Mouse (Mus musculus): ENCODE measurements around the gene Tnfrsf1a. TPM values are rescaled to one million over a fixed set of nuclear protein-coding genes. Genes with fewer than 3 reads are reported as not detected.
"Not testable (repeated sequence)": the region's sequence is repeated elsewhere in the genome, so short reads cannot be mapped to it uniquely, and the experiment has no call there.

Tnfrsf1a gene
- polyA plus RNA-seq (2015; fragmentation: Nextera tagmentation; extraction: Ambion mirVana): 10.2 and 12.1 TPM in 2 replicates

DNA sequence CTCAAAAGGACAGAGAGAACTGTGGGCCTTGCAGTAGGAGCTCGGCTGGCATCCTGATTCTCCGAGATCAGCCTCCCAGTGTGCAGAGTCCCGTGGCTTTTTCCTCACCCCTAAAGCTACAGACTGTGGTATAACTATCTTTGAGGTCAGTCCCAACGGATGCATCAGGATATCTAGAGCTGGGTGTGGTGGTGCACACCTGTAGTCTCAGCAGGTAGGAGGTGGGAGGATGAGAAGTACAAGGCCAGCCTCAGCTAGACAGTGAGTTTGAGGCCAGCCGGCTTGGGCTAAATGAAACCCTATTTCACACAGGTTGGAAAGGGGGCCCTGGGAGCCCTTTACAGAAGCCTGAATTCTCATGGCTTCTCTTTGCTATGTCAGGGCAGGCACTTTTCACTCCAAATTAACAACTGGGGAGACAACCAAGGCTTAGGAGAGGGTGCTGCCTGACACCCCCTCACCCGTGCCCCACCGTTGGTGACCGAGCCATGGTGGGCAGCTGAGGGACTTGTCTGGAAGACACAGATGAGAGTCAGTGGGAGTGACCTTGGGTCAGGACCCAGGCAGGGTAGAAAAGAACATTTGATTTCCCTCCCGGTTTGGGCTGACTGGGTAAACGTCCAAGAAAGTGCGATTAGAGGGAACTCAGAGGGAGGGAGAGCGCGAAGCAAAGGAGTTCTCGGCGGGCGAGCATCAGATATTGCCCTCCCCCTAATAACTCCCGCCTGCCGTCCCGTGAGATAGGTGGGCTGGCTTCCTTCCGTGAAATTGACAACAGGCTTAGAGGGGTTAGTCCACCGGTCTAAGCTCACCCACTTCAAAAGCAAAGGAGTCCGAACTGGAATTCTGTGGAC is at the start of gene Tnfrsf1a:
Tnfrsf1a (plus strand) TSS at position 642 of the 854 bp plus-strand sequence.
- Histone ChIP-seq H3K9ac (replicated peaks) (peak within 1 kb of the TSS; percentile 62), H3K36me3 (no peaks in the 10 kb centered on the region), H3K27me3 (peaks cover 11% of the 10 kb centered on the region), H3K4me2 (replicated peaks) (peak within 1 kb of the TSS; percentile 71), H3K4me3 (replicated peaks) (peak within 1 kb of the TSS; percentile 47), H3K4me1 (replicated peaks) (peaks cover 22% of the 10 kb centered on the region), H3K9me3 (no peaks in the 10 kb centered on the region), H3K27ac (no peak within 1 kb of the TSS)
- 6% methylated on average over 22 of the region's 22 CpGs for WGBS
- peak; percentile 48; the same call in 1 of the 2 replicates for ATAC-seq

GRCm38 (mm10) chr6:125300982-125301381 is 48.2 kb upstream of the Tnfrsf1a start:
- Histone ChIP-seq H3K27ac (no peak overlapping the region), H3K9ac (replicated peaks) (no peak overlapping the region), H3K36me3 (no peaks in the 10 kb centered on the region), H3K4me3 (replicated peaks) (no peak overlapping the region), H3K9me3 (no peaks in the 10 kb centered on the region), H3K27me3 (no peaks in the 10 kb centered on the region), H3K4me2 (replicated peaks) (no peak overlapping the region), H3K4me1 (replicated peaks) (no peaks in the 10 kb centered on the region)
- no peak for ATAC-seq
- WGBS: 68% methylated on average over 1 of the region's 1 CpGs

DNA sequence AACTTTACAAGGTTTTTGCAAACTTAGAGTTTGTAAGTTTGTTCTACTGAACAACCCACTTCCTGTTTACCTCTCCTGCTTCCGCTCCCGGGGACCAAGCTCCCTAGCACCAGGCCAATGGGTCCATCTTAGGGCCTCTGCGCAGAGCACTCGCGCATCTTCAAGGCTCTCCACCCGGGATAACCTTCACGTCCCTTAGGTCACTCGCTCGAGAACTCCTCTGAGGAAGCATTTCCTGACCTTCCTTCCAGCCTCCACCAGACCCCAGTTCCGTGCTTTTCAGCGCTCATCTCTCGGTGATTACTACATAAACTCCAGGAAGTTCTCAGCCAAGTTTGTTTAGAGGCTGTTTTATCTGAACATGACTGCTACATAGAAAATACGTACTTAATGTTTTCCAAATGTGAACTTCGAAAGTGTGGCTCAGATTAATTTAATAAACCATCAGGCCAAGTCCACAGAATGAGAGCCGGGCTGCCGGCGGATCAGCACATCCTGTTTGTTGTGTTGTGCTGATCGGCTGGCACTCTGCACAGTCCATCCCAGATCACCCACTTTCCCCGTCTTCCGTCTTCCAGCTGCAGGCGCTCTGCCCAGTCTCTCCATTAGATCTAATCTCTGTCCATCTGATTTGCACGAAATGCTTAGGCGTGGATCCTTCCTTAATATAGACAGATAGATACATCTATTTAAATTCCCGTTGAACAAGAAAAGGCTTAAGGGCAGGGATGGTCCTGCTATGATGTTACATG is 46.8 kb upstream of the Tnfrsf1a start:
- ATAC-seq: no peak
- H3K4me1 ChIP-seq (replicated peaks): no peaks in the 10 kb centered on the region
- WGBS: 90% methylated on average over 24 of the region's 24 CpGs
- no peak overlapping the region for H3K27ac ChIP-seq
- H3K9me3 ChIP-seq: no peaks in the 10 kb centered on the region
- no peaks in the 10 kb centered on the region for H3K27me3 ChIP-seq
- no peak overlapping the region for H3K4me2 ChIP-seq (replicated peaks)
- no peak overlapping the region for H3K9ac ChIP-seq (replicated peaks)
- no peak overlapping the region for H3K4me3 ChIP-seq (replicated peaks)
- peaks cover 8% of the 10 kb centered on the region; the same call in 1 of the 2 replicates for H3K36me3 ChIP-seq

DNA sequence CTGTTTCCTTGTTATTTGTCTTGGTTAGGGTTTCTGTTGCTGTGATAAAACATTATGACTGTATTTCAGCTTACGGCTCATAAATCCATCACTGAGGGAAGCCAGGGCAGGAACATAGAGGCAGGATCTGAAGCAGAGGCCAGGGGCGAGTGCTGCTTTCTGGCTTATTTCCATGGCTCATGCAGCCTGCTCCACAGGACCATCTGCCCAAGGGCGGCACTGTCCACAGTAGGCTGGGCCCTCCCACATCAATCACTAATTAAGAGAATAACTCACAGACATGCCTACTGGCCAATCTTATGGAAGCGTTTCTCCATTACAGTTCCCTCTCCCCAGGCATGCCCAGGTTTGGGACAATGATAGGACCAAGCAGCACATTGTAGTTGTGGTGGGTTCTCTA is 45.9 kb upstream of the Tnfrsf1a start:
- Histone ChIP-seq H3K27me3 (no peaks in the 10 kb centered on the region), H3K4me1 (replicated peaks) (no peaks in the 10 kb centered on the region), H3K36me3 (peaks cover 8% of the 10 kb centered on the region; the same call in 1 of the 2 replicates), H3K9me3 (no peaks in the 10 kb centered on the region), H3K27ac (no peak overlapping the region), H3K9ac (replicated peaks) (no peak overlapping the region), H3K4me3 (replicated peaks) (no peak overlapping the region), H3K4me2 (replicated peaks) (no peak overlapping the region)
- 80% methylated on average over 4 of the region's 4 CpGs for WGBS
- no peak for ATAC-seq

GRCm38 (mm10) chr6:125304408-125304807 is 44.8 kb upstream of the Tnfrsf1a start:
- H3K36me3 ChIP-seq; H3K4me3 ChIP-seq (replicated peaks); ATAC-seq; H3K27ac ChIP-seq; H3K4me1 ChIP-seq (replicated peaks); H3K4me2 ChIP-seq (replicated peaks); H3K9ac ChIP-seq (replicated peaks); H3K27me3 ChIP-seq; H3K9me3 ChIP-seq: not testable (repeated sequence)
- WGBS: 92% methylated on average over 7 of the region's 7 CpGs

GRCm38 (mm10) chr6:125305465-125305864 is 43.7 kb upstream of the Tnfrsf1a start:
- peaks cover 8% of the 10 kb centered on the region; the same call in 1 of the 2 replicates for H3K36me3 ChIP-seq
- H3K27me3 ChIP-seq: no peaks in the 10 kb centered on the region
- H3K9me3 ChIP-seq: no peaks in the 10 kb centered on the region
- ATAC-seq: no peak
- no peak overlapping the region for H3K27ac ChIP-seq
- H3K4me2 ChIP-seq (replicated peaks): no peak overlapping the region
- H3K4me1 ChIP-seq (replicated peaks): 0 out of 2 replicates have a peak, but pooled peaks cover 7% of the 10 kb centered on the region
- H3K9ac ChIP-seq (replicated peaks): no peak overlapping the region
- no peak overlapping the region for H3K4me3 ChIP-seq (replicated peaks)
- WGBS: 88% methylated on average over 6 of the region's 6 CpGs

- H3K4me3 ChIP-seq (replicated peaks): no peak overlapping the region
- H3K9ac ChIP-seq (replicated peaks): no peak overlapping the region
- 92% methylated on average over 5 of the region's 5 CpGs for WGBS
- H3K9me3 ChIP-seq: no peaks in the 10 kb centered on the region
- no peaks in the 10 kb centered on the region for H3K27me3 ChIP-seq
- H3K36me3 ChIP-seq: peaks cover 8% of the 10 kb centered on the region; the same call in 1 of the 2 replicates
- H3K4me2 ChIP-seq (replicated peaks): no peak overlapping the region
- H3K27ac ChIP-seq: no peak overlapping the region
- H3K4me1 ChIP-seq (replicated peaks): 0 out of 2 replicates have a peak, but pooled peaks cover 7% of the 10 kb centered on the region
- ATAC-seq: no peak
Measured at GRCm38 (mm10) chr6:125307091-125307490, 42.1 kb upstream of the Tnfrsf1a start.

DNA sequence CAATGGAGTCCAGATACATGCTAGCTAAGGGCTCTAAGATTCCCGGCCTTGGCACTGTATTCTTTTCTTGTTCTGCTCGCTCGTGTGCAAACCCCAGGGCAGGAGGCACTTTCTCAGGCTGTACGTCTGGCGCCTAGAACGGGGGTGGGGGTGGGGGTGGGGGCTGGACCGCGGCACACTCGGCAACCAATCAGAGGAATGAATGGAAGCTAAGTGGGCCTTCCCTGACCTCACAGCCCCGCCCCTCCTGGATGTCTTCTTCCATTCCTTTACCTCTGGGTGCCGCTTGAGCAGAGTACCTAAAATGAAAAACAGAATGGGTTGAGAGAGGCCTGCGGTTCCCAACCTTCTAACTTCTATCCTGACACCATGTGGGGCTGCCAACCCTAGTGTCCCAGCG is 40.2 kb upstream of the Tnfrsf1a start:
- no peak for ATAC-seq
- 0 out of 2 replicates have a peak overlapping the region, but pooled peaks have one; percentile 11 for H3K4me2 ChIP-seq (replicated peaks)
- no peaks in the 10 kb centered on the region for H3K27me3 ChIP-seq
- H3K9ac ChIP-seq (replicated peaks): no peak overlapping the region
- WGBS: 6% methylated on average over 13 of the region's 13 CpGs
- peaks cover 21% of the 10 kb centered on the region for H3K4me1 ChIP-seq (replicated peaks)
- H3K36me3 ChIP-seq: peaks cover 8% of the 10 kb centered on the region; the same call in 1 of the 2 replicates
- H3K27ac ChIP-seq: no peak overlapping the region
- H3K4me3 ChIP-seq (replicated peaks): no peak overlapping the region
- no peaks in the 10 kb centered on the region for H3K9me3 ChIP-seq

GRCm38 (mm10) chr6:125309406-125309805 is 39.8 kb upstream of the Tnfrsf1a start:
- H3K4me2 ChIP-seq (replicated peaks): no peak overlapping the region
- no peak overlapping the region for H3K4me3 ChIP-seq (replicated peaks)
- H3K4me1 ChIP-seq (replicated peaks): peaks cover 26% of the 10 kb centered on the region
- H3K27me3 ChIP-seq: no peaks in the 10 kb centered on the region
- peaks cover 8% of the 10 kb centered on the region; the same call in 1 of the 2 replicates for H3K36me3 ChIP-seq
- H3K27ac ChIP-seq: no peak overlapping the region
- H3K9me3 ChIP-seq: no peaks in the 10 kb centered on the region
- WGBS: 45% methylated on average over 5 of the region's 5 CpGs
- ATAC-seq: no peak
- no peak overlapping the region for H3K9ac ChIP-seq (replicated peaks)

GRCm38 (mm10) chr6:125312171-125312570 is 37.0 kb upstream of the Tnfrsf1a start:
- Histone ChIP-seq H3K36me3 (peaks cover 2% of the 10 kb centered on the region; the same call in 1 of the 2 replicates), H3K4me3 (replicated peaks) (0 out of 2 replicates have a peak overlapping the region, but pooled peaks have one; percentile 35), H3K4me1 (replicated peaks) (peaks cover 27% of the 10 kb centered on the region), H3K27me3 (no peaks in the 10 kb centered on the region), H3K9ac (replicated peaks) (no peak overlapping the region; the same call in 1 of the 2 replicates), H3K9me3 (no peaks in the 10 kb centered on the region), H3K27ac (no peak overlapping the region), H3K4me2 (replicated peaks) (peak overlapping the region; percentile 64)
- 86% methylated on average over 9 of the region's 9 CpGs for WGBS
- ATAC-seq: no peak

GRCm38 (mm10) chr6:125312581-125313355 is 36.4 kb upstream of the Tnfrsf1a start:
- Histone ChIP-seq H3K9ac (replicated peaks) (peak overlapping the region; percentile 62; the same call in 1 of the 2 replicates), H3K4me3 (replicated peaks) (peak overlapping the region; percentile 35), H3K4me1 (replicated peaks) (peaks cover 27% of the 10 kb centered on the region), H3K27ac (no peak overlapping the region), H3K27me3 (no peaks in the 10 kb centered on the region), H3K4me2 (replicated peaks) (peak overlapping the region; percentile 64), H3K9me3 (no peaks in the 10 kb centered on the region), H3K36me3 (no peaks in the 10 kb centered on the region)
- 69% methylated on average over 22 of the region's 22 CpGs for WGBS
- no peak for ATAC-seq
